Mouse (Mus musculus) hematopoietic stem cell, adult 5-6 weeks (primary cell): ENCODE data around the gene Slc22a17. TPM values are rescaled to one million over a fixed set of nuclear protein-coding genes. Genes with fewer than 3 reads are reported as not detected.
A peak's percentile ranks its signal among the peaks of the same experiment; 100 is the strongest.
"Not testable (repeated sequence)": the region's sequence is repeated elsewhere in the genome, so short reads cannot be mapped to it uniquely, and the experiment has no call there.

ENCODE experiments used
- ATAC-seq, 2 experiments: fragments of 125-278 bp in 1 of 2; replicated peaks in 1 of 2; 2 replicates each; pipeline ENCODE4 v1.8.0; 2016 to 2017; ENCODE audit warnings: inconsistent platforms in 2 of 2, mild to moderate bottlenecking in 2 of 2, moderate number of reproducible peaks in 2 of 2, low read depth in 1 of 2, moderate TSS enrichment in 1 of 2; ENCODE audit not compliant: low FRiP score in 2 of 2, poor library complexity in 2 of 2, severe bottlenecking in 2 of 2, insufficient read depth in 1 of 2, low TSS enrichment in 1 of 2
- total RNA-seq: library from RNA; stranded (forward); fragments of 172-1452, 232-1000 nt; gene quantifications from 2 replicates; pipeline ENCODE4 v1.2.3, GENCODE M21; 2017

Slc22a17 gene
- total RNA-seq, result 0.94 and 4.6 TPM in 2 replicates

GRCm38 (mm10) chr14:54912886-54913285 lies at the start of gene Slc22a17:
Gene Slc22a17, minus strand, starts transcription at chr14:54913132.
- peak; percentile 76 to 89 for ATAC-seq

DNA sequence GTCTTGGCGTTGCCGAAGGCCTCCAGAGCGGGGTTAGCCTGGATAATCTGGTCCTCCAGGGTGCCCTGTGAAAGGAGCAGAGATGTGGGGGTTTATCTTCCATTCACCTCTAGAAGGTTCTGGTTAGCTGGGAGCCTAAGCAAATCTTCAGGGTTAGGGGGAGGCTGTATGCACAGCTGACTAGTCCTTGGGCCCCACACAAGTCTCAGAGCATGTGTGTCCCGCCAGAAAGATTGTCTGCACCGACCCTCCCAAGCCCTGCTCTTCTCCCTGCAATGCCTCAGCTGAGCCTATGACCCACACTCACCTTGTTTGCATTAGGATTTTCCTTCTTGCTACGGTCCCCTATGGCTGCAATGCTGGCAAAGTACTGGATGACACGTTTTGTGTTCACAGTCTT lies 49.8 kb upstream of the Slc22a17 start:
- ATAC-seq, result no peak

DNA sequence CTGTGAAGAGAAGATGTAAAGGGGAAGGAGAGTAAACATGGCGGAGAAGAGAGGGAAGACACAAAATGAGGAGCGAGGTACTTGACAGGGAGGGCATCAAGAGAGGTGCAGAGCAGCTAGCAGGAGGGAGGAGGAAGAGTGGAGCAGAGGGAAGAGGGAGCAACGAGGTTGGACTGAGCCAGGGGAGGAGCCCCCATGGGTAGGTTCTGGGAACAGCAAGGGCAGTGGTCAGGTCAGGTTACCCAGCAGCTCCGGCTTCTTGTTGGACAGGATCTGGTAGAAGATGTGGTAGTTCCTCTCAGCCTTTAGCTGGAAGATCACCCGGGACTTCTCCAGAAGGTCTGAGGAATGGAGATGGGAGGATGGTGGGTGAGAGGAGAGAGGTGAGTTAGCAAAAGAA lies 48.6 kb upstream of the Slc22a17 start:
- ATAC-seq, result no peak

GRCm38 (mm10) chr14:54960769-54961168 lies 47.8 kb upstream of the Slc22a17 start:
- 0 out of 4 replicates have a peak, but pooled peaks of 1 of the 2 experiments have one; percentile 37 for ATAC-seq

DNA sequence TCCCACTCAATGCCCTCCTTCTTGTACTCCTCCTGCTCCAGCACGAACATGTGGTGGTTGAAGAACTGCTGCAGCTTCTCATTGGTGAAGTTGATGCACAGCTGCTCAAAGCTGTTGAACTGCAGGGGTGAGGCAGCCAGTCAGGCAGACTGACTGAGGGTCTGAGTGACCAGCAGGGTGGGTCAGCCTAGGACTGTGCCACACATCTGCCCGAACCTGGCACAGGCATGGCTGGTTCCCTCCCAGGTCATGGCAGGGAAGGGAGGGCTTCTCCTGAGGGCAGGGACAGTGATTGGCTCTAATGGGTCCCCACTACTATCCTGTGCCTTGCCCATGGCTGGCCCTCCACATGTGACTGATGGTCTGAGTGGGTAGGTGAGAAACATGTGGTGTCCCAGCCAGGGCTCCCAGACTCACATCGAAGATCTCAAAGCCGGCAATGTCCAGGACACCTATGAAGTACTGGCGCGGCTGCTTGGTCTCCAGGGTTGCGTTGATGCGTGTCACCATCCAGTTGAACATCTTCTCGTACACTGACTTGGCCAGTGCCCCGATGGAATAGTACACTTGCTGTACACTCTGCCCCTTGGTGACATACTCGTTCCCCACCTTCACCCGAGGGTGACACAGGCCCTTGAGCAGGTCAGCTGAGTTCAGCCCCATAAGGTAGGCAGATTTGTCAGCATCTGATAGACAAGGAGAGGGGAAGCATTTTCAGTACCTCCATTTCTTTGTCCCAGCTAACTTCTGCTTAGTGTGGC lies 47.1 kb upstream of the Slc22a17 start:
- ATAC-seq, result not testable (repeated sequence)

DNA sequence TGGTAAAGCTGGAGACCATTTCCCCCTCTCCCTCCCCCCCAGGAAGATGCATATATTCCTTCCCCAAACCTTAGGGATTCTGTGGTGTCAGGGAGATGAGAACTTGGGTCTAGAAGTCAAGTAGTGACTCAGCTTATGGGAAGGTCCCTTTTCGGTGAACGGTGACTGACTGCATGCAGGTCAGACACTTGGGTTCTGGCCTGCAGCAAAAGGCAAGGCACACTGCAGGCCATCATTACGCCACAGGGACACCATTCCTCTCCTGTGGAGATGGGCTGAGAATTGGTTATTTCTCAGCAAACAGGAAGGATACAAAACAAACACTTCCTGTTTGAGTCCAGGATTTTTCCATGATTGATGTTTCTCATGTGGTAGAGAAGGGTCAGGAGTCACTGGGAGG lies 46.3 kb upstream of the Slc22a17 start:
- ATAC-seq, result no peak

- no peak for ATAC-seq
These were observed 45.6 kb upstream of the Slc22a17 start for GRCm38 (mm10) chr14:54958503-54958902.

DNA sequence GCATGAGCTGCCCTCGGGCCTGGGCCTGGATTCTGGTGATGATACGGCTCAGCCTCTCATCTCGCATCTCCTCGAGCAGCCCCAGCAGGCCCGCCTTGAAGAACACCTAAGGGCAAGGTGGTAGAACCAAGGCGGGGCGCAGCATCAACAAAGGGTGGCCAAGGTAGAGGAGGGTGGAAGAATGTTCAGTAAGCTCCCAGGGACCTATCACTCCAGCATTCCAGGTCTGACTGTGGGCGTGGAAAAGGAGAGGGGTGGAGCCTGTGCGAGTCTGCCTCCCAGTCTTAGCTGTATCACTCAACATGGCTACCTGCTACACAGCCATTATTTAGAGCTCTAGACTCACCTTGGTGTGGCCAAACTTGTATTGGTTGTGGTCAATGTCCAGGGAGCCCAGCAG lies 43.6 kb upstream of the Slc22a17 start:
- ATAC-seq, result no peak

GRCm38 (mm10) chr14:54955481-54955880 lies 42.5 kb upstream of the Slc22a17 start:
- no peak for ATAC-seq

GRCm38 (mm10) chr14:54954474-54954873 lies 41.5 kb upstream of the Slc22a17 start:
- ATAC-seq, result no peak

GRCm38 (mm10) chr14:54953664-54954206 lies 40.8 kb upstream of the Slc22a17 start:
- no peak for ATAC-seq

GRCm38 (mm10) chr14:54951587-54951986 lies 38.7 kb upstream of the Slc22a17 start:
- no peak for ATAC-seq

GRCm38 (mm10) chr14:54950493-54950892 lies 37.6 kb upstream of the Slc22a17 start:
- ATAC-seq, result no peak

DNA sequence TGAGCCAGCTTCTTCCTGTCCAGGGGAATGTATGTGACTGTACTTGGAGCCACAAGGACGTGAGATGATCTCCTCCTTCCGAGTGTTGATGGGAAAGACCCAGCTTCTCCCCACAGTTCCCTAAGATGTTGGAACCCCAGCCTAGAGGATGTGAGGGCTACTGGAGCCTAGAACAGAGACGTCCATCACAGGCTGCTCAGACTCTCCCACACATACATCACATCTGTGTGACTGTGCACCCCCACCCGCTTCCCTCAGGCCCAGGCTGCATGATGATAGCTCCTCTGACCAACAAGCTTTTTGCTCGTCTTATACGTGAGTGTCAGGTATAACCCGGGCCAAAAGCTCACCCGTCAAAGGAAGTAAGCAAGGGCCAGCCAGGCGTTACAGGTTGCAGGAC lies 35.8 kb upstream of the Slc22a17 start:
- ATAC-seq, result no peak

DNA sequence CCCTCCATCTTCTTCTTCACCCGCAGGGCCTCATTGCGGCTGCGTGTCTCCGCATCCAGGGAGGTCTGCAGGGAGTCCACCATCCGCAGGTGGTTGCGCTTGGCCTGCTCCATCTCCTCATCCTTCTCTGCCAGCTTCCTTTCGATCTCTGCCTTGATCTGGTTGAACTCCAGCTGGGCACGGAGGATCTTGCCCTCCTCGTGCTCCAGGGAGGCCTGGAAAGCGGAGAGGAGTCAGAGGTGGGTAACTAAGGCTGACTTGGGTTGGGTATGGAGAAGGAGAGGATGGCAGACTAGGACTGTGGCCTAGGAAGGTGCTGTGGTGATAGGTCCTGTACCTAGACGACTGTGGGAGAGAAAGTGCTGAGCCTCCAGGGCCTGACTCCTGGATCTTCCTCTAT lies 34.1 kb upstream of the Slc22a17 start:
- ATAC-seq, result not testable (repeated sequence)

DNA sequence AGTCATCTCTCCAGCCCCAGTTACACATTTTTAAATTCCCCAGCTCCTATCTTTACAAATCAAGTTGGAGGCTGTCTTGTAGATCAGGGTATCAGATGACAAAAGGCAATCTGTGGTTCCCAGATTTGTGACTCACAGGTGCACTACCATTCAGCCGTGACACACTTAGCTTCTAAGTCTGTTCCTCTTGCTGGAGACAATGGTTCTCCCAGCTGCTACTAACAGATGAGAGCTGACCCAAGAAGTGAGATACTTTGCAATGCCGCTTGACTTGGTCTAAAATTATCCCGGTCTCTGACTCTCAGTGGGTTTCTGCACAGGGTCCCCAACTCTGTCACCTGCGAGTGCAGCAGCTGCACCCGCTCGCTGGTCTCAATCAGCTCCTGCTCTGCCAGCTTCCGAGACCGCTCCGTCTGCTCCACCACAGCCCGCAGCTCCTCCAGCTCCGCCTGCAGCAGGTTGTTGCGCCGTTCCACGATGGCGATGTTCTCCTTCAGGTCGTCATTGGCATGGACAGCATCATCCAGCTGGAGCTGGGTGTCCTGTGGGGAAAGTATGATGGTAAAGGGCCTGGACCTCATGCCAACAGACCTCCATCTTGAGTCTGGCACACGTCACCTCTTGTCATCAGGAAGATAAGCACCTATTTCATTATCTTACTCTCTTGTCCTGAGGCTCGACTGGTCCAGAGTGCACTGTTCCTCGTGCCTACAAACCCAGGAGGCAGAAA lies 33.2 kb upstream of the Slc22a17 start:
- ATAC-seq, result no peak

- no peak for ATAC-seq
These were observed 32.0 kb upstream of the Slc22a17 start for GRCm38 (mm10) chr14:54944939-54945338.

GRCm38 (mm10) chr14:54943971-54944370 lies 31.0 kb upstream of the Slc22a17 start:
- no peak for ATAC-seq
